In genomic region chr9:46235196-46235595, GRCm38 (mm10) we compare ENCODE assay signal across 23 mouse cellular contexts. TPM values are rescaled to one million over a fixed set of nuclear protein-coding genes. Genes with fewer than 3 reads are reported as not detected.
A peak's percentile ranks its signal among the peaks of the same experiment; 100 is the strongest.
DNase-seq lines count a peak whose midpoint lies in the region; ATAC-seq and TF ChIP-seq lines count a peak whose summit lies in the region.
"Had no signal": no experiment of that assay in that cellular context is flagged by ENCODE, and none has a peak within 500 bp of the region (broad histone marks: within the 10 kb centered on the region; RNA-seq: fewer than 3 reads in every experiment).

No protein-coding gene starts in this region.

- H3K4me3 ChIP-seq in kidney, embryonic 14.5 days (ENCODE audit: low read length): no peak overlapping the region
- no peak overlapping the region for H3K4me3 ChIP-seq in liver, postnatal 0 days (ENCODE audit: low read depth, low read length)
- H3K4me3 ChIP-seq: embryonic facial prominence, embryonic 15.5 days; forebrain, embryonic 15.5 days; left cerebral cortex, adult 2 months; limb, embryonic 13.5 days; neural tube, embryonic 15.5 days had no signal

- no peaks in the 10 kb centered on the region for H3K27me3 ChIP-seq in kidney, embryonic 14.5 days (ENCODE audit: control insufficient read depth, insufficient read depth, low read length)
- no peaks in the 10 kb centered on the region for H3K27me3 ChIP-seq in liver, postnatal 0 days (ENCODE audit: insufficient read depth, low read length)
- H3K27me3 ChIP-seq: embryonic facial prominence, embryonic 15.5 days; forebrain, embryonic 15.5 days; limb, embryonic 13.5 days; neural tube, embryonic 15.5 days had no signal

- 84% methylated on average over 6 of the region's 6 CpGs for WGBS in kidney, embryonic 14.5 days
- 55% methylated on average over 6 of the region's 6 CpGs for WGBS in liver, postnatal 0 days (ENCODE audit: insufficient replicate concordance)

- H3K36me3 ChIP-seq in kidney, embryonic 14.5 days (ENCODE audit: control insufficient read depth, insufficient read depth, low read length): no peaks in the 10 kb centered on the region
- H3K36me3 ChIP-seq in liver, postnatal 0 days (replicated peaks; ENCODE audit: insufficient read depth, low read length): no peaks in the 10 kb centered on the region
- H3K36me3 ChIP-seq: embryonic facial prominence, embryonic 15.5 days; forebrain, embryonic 15.5 days; limb, embryonic 13.5 days; neural tube, embryonic 15.5 days had no signal

- no peak overlapping the region for H3K9ac ChIP-seq in kidney, embryonic 14.5 days (ENCODE audit: low read depth, low read length)
- H3K9ac ChIP-seq in liver, postnatal 0 days (replicated peaks): peak overlapping the region; percentile 51
- H3K9ac ChIP-seq: embryonic facial prominence, embryonic 15.5 days; forebrain, embryonic 15.5 days; limb, embryonic 13.5 days; neural tube, embryonic 15.5 days had no signal

- no peak for TF ChIP-seq CTCF in liver, postnatal 0 days (IDR thresholded peaks at IDR 0.05; ENCODE audit: low read depth)

- ATAC-seq in kidney, embryonic 14.5 days (ENCODE audit: low FRiP score, low TSS enrichment): no peak
- ATAC-seq in liver, postnatal 0 days: peak; percentile 31; the same call in 1 of the 2 replicates
- ATAC-seq: forebrain, embryonic 15.5 days; Patski had no signal

- H3K4me1 ChIP-seq in kidney, embryonic 14.5 days (ENCODE audit: control insufficient read depth, insufficient read depth, low read length): 0 out of 2 replicates have a peak, but pooled peaks cover 3% of the 10 kb centered on the region
- H3K4me1 ChIP-seq in liver, postnatal 0 days (ENCODE audit: insufficient read depth): peaks cover 12% of the 10 kb centered on the region

- H3K27ac ChIP-seq in kidney, embryonic 14.5 days (ENCODE audit: low read depth, low read length): no peak overlapping the region
- peak overlapping the region; percentile 84 for H3K27ac ChIP-seq in liver, postnatal 0 days (ENCODE audit: low read depth)
- H3K27ac ChIP-seq: embryonic facial prominence, embryonic 15.5 days; forebrain, embryonic 15.5 days; kidney, postnatal 0 days; left cerebral cortex, adult 2 months; limb, embryonic 13.5 days; neural tube, embryonic 15.5 days; stomach, postnatal 0 days had no signal

- H3K9me3 ChIP-seq in kidney, embryonic 14.5 days (ENCODE audit: control insufficient read depth, low read length): no peaks in the 10 kb centered on the region
- no peaks in the 10 kb centered on the region for H3K9me3 ChIP-seq in liver, postnatal 0 days (ENCODE audit: low read length)
- H3K9me3 ChIP-seq: embryonic facial prominence, embryonic 15.5 days; forebrain, embryonic 15.5 days; limb, embryonic 13.5 days; neural tube, embryonic 15.5 days had no signal

- no peak overlapping the region for H3K4me2 ChIP-seq in kidney, embryonic 14.5 days (replicated peaks; ENCODE audit: low read depth, low read length)
- peak overlapping the region; percentile 57 for H3K4me2 ChIP-seq in liver, postnatal 0 days (ENCODE audit: low read depth, low read length)
- H3K4me2 ChIP-seq: embryonic facial prominence, embryonic 15.5 days; forebrain, embryonic 15.5 days; heart, embryonic 11.5 days; limb, embryonic 13.5 days; neural tube, embryonic 15.5 days had no signal

- TF ChIP-seq EP300 in liver, postnatal 0 days (IDR thresholded peaks at IDR 0.05; ENCODE audit: low read depth): no peak

- peak; percentile 67 for DNase-seq in adrenal gland, adult 2 months
- DNase-seq in adrenal gland, adult 18-20 months (ENCODE audit: low spot score in 2 of 2): no peak
- peak; percentile 76 for DNase-seq in kidney, adult 11 months
- peak; percentile 69 to 70 for DNase-seq in kidney, adult 8-10 months
- peak; percentile 51 for DNase-seq in liver, postnatal 0 days
- DNase-seq in right cerebral cortex, postnatal 10 days (ENCODE audit: low spot score in 2 of 2): no peak
- DNase-seq in gastrocnemius, adult 8-10 months (ENCODE audit: low spot score in 2 of 2): no peak
- DNase-seq: gastrocnemius, postnatal 25 days; lung, postnatal 14 days; thymus, postnatal 25 days had no signal

RNA-seq across cellular contexts. Expression of gene Apoc3, which starts 0.2 kb away (rescaled TPM):
- total RNA-seq in adrenal gland, adult 2 months (2021): 10 to 100 TPM in 1 of 2 experiments, 1 to 10 TPM in 1; 4.6 to 20.4 TPM
- polyA plus RNA-seq in adrenal gland, adult 2 months (2012; rRNA removed): 4.8 and 6.1 TPM in 2 replicates
- total RNA-seq in adrenal gland, adult 18-20 months (2021): 1 to 10 TPM; 7.9 to 8.0 TPM
- not detected in 2 replicates for polyA plus RNA-seq in kidney, embryonic 14.5 days (2014; fragmentation: Nextera tagmentation; extraction: Ambion mirVana)
- polyA plus RNA-seq in liver, postnatal 0 days (2015; fragmentation: Nextera tagmentation; extraction: Ambion mirVana): 453 and 541 TPM in 2 replicates
- total RNA-seq in gastrocnemius, adult 8-10 months (2022): 1 to 10 TPM in 1 of 4 experiments, not detected in 3; 4.3 TPM
- total RNA-seq: common myeloid progenitor, adult 5-6 weeks; hematopoietic stem cell, adult 5-6 weeks; monocyte, adult 5-6 weeks had no signal
- polyA plus RNA-seq: embryonic facial prominence, embryonic 15.5 days; forebrain, embryonic 15.5 days; heart, embryonic 11.5 days; limb, embryonic 13.5 days; neural tube, embryonic 15.5 days; Patski had no signal

RNA-seq across cellular contexts. Expression of gene Apoa4, which starts 5.3 kb away (rescaled TPM):
- total RNA-seq in adrenal gland, adult 2 months (2021): under 1 TPM in 1 of 2 experiments, not detected in 1; 0.26 TPM
- polyA plus RNA-seq in adrenal gland, adult 2 months (2012; rRNA removed): 0.11 and 0.35 TPM in 2 replicates
- total RNA-seq in adrenal gland, adult 18-20 months (2021): under 1 TPM in 1 of 2 experiments, not detected in 1; 0.17 TPM
- not detected in 2 replicates for polyA plus RNA-seq in kidney, embryonic 14.5 days (2014; fragmentation: Nextera tagmentation; extraction: Ambion mirVana)
- polyA plus RNA-seq in liver, postnatal 0 days (2015; fragmentation: Nextera tagmentation; extraction: Ambion mirVana): 256 and 423 TPM in 2 replicates
- not detected for total RNA-seq in gastrocnemius, adult 8-10 months (2022)
- total RNA-seq: common myeloid progenitor, adult 5-6 weeks; gastrocnemius, postnatal 25 days; hematopoietic stem cell, adult 5-6 weeks; left cerebral cortex, adult 2 months; monocyte, adult 5-6 weeks had no signal
- polyA plus RNA-seq: forebrain, embryonic 15.5 days; heart, embryonic 11.5 days; neural tube, embryonic 15.5 days; Patski had no signal

RNA-seq across cellular contexts. Expression of gene Apoa1, which starts 6.8 kb away (rescaled TPM):
- 10 to 100 TPM in 1 of 2 experiments, 1 to 10 TPM in 1; 1.7 to 37.3 TPM for total RNA-seq in adrenal gland, adult 2 months (2021)
- polyA plus RNA-seq in adrenal gland, adult 2 months (2012; rRNA removed): 0.75 and 5.6 TPM in 2 replicates
- total RNA-seq in adrenal gland, adult 18-20 months (2021): 1 to 10 TPM in 1 of 2 experiments, not detected in 1; 2.6 TPM
- polyA plus RNA-seq in kidney, embryonic 14.5 days (2014; fragmentation: Nextera tagmentation; extraction: Ambion mirVana): 2.6 and 3.1 TPM in 2 replicates
- polyA plus RNA-seq in liver, postnatal 0 days (2015; fragmentation: Nextera tagmentation; extraction: Ambion mirVana): 27,203 and 27,647 TPM in 2 replicates
- total RNA-seq in gastrocnemius, adult 8-10 months (2022): 1 to 10 TPM in 1 of 4 experiments, not detected in 3; 3.3 TPM
- total RNA-seq: common myeloid progenitor, adult 5-6 weeks; gastrocnemius, postnatal 25 days; hematopoietic stem cell, adult 5-6 weeks; left cerebral cortex, adult 2 months; monocyte, adult 5-6 weeks had no signal
- polyA plus RNA-seq: Patski had no signal

RNA-seq across cellular contexts. Expression of gene Apoa5, which starts 33.2 kb away (rescaled TPM):
- 1 to 10 TPM in 1 of 2 experiments, under 1 TPM in 1; 0.17 to 3.6 TPM for total RNA-seq in adrenal gland, adult 2 months (2021)
- polyA plus RNA-seq in adrenal gland, adult 2 months (2012; rRNA removed): 0.32 and 3.0 TPM in 2 replicates
- total RNA-seq in adrenal gland, adult 18-20 months (2021): under 1 TPM in 1 of 2 experiments, not detected in 1; 0.36 TPM
- polyA plus RNA-seq in kidney, embryonic 14.5 days (2014; fragmentation: Nextera tagmentation; extraction: Ambion mirVana): not detected in 2 replicates
- 771 and 869 TPM in 2 replicates for polyA plus RNA-seq in liver, postnatal 0 days (2015; fragmentation: Nextera tagmentation; extraction: Ambion mirVana)
- under 1 TPM in 1 of 4 experiments, not detected in 3; 0.27 TPM for total RNA-seq in gastrocnemius, adult 8-10 months (2022)
- total RNA-seq: common myeloid progenitor, adult 5-6 weeks; gastrocnemius, postnatal 25 days; hematopoietic stem cell, adult 5-6 weeks; left cerebral cortex, adult 2 months; monocyte, adult 5-6 weeks had no signal
- polyA plus RNA-seq: embryonic facial prominence, embryonic 15.5 days; forebrain, embryonic 15.5 days; heart, embryonic 11.5 days; limb, embryonic 13.5 days; neural tube, embryonic 15.5 days; Patski had no signal

RNA-seq across cellular contexts. Expression of gene Zpr1, which starts 37.7 kb away (rescaled TPM):
- total RNA-seq in adrenal gland, adult 2 months (2021): 10 to 100 TPM; 38.1 to 84.6 TPM
- 26.2 and 27.3 TPM in 2 replicates for polyA plus RNA-seq in adrenal gland, adult 2 months (2012; rRNA removed)
- total RNA-seq in adrenal gland, adult 18-20 months (2021): 10 to 100 TPM; 40.2 to 61.8 TPM
- 55.0 and 64.2 TPM in 2 replicates for polyA plus RNA-seq in kidney, embryonic 14.5 days (2014; fragmentation: Nextera tagmentation; extraction: Ambion mirVana)
- polyA plus RNA-seq in liver, postnatal 0 days (2015; fragmentation: Nextera tagmentation; extraction: Ambion mirVana): 20.6 and 21.8 TPM in 2 replicates
- total RNA-seq in gastrocnemius, adult 8-10 months (2022): 10 to 100 TPM; 21.8 to 32.3 (median 26.9) TPM

Comparison
In these comparisons a context has a peak if more than half of its experiments do, and no peak if none do; other contexts are left out.
1. DNase-seq: peak in adrenal gland, adult 2 months (single experiment), kidney, adult 11 months (single experiment), kidney, adult 8-10 months (2 of 2) and liver, postnatal 0 days (single experiment); none in adrenal gland, adult 18-20 months (0 of 2), right cerebral cortex, postnatal 10 days (0 of 2) and gastrocnemius, adult 8-10 months (0 of 2).